Mouse (Mus musculus) CH12F3 (cell line): ENCODE measurements around the gene D630045J12Rik.

Source experiments
- in situ Hi-C: fragments of 300-500 bp; cut with MboI; formaldehyde crosslinking; loops from 2 replicates; pipeline ENCODE4 v1.14.3; 2020; ENCODE audit warnings: low sequenced_read_pairs

Gene D630045J12Rik

GRCm38 (mm10) chr6:38140402-38140801 is 113.4 kb downstream of the D630045J12Rik start:
- in situ Hi-C loops, result no loop called here

- in situ Hi-C loops, result no loop called here
Measured at GRCm38 (mm10) chr6:38139086-38139485, 114.7 kb downstream of the D630045J12Rik start.

DNA sequence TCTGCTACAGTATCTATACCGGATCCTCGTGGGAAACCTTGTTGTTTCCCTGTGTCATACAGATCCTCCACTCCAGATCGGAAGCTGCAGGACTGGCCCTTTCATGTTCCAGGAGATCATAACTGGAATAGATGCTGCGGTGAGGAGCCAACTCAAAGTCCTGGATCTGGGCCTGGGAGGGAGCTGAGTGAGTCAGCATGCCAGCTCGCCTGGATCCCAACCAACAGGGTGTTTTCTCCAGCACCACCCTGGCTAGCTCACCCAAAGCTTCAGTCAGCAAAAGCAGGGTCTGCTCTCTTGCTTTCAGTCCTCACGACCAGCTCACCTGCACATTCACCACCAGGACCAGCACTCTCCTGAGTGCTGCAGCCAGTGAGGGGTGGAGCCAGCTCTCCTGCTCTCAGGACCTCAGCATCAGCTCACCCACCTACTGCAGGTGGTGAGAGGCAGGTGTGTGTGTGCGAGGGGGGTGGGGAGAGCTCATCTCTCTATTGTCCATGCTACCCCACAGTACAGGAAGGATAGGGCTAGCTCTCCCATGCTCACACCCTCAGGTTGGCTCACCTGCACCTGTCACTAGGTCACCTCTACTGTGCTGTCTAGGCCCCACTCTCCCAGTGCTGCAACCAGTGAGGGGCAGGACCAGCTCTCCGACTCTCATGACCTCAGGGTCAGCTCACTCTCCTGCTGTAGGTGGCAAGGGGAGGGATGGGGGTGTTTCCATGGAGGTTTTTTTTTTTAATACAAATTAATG is 118.8 kb downstream of the D630045J12Rik start:
- in situ Hi-C loops, result no loop called here

DNA sequence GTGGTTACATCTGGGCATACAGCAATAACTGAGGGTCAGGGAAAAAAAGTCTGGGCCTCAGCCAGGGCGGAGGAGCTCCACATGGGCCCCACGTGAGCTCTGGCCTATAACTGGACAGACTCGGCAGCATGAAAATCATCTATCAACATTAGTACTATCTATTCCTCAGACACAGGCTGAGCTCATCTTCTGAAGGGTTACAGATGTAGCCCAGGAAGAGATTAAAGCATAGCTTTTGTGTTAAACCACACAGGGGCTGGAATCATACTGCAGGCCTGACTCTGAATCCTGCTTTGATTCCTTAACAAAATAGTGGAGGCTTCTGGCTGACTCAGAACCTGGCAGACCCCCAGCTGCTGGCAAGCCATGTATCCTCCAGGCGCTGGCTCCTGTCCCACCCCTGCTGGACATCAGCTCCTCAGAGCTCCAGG is 122.0 kb downstream of the D630045J12Rik start:
- in situ Hi-C loops, result no loop called here

- in situ Hi-C loops, result no loop called here
Measured at GRCm38 (mm10) chr6:38129883-38130282, 123.9 kb downstream of the D630045J12Rik start.

DNA sequence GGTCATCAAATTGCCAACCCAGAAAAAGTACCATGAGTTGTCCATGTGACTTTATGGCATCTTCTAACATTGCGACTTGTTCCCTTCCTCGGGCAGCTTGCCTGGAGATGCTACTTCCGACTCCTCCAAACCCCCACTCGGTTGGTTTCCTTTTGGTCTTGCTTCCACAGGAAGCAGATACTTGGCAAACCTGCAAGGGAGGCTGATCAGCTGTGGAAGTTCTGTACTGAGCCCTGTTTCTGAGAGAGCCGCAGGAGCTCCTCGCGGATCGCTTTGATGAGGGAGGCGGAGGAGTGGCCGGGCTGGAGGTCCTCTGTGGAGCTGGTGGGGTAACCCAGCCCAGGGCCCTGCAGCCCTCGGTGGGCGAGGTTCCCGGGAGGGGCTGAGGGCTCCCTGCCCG is 125.7 kb downstream of the D630045J12Rik start:
- in situ Hi-C loops, result no loop called here

GRCm38 (mm10) chr6:38125462-38125861 is 128.3 kb downstream of the D630045J12Rik start:
- in situ Hi-C loops, result no loop called here

- in situ Hi-C loops, result no loop called here
Measured at GRCm38 (mm10) chr6:38124882-38125281, 128.9 kb downstream of the D630045J12Rik start.

- in situ Hi-C loops, result no loop called here
Measured at GRCm38 (mm10) chr6:38124207-38124835, 129.5 kb downstream of the D630045J12Rik start, which contains the start of gene Atp6v0a4. Atp6v0a4 (minus strand) TSS chr6:38124586.

- in situ Hi-C loops, result no loop called here
Measured at GRCm38 (mm10) chr6:38123471-38124206, 130.2 kb downstream of the D630045J12Rik start.

DNA sequence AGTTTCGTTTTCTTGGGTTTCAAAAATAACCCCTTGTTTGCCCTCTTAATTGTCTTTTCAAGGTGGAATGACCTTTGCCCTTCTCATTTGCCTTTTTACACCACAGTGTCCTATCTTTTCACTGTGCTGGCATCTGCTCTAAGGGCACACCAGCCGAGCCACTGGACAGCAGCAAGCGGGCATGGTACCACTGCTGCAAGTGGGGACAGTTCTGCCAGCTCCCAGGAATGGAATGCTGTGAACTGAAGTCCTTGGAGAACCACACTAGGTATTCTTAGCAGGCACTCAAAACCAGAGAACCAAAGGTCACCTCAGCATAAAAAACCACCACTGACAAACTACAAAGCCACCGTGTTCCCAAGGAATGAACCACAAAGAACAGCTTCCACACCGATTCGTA is 131.0 kb downstream of the D630045J12Rik start:
- in situ Hi-C loops, result no loop called here

GRCm38 (mm10) chr6:38121843-38122242 is 132.0 kb downstream of the D630045J12Rik start:
- in situ Hi-C loops, result no loop called here

GRCm38 (mm10) chr6:38120681-38121371 is 133.0 kb downstream of the D630045J12Rik start:
- in situ Hi-C loops, result no loop called here

- in situ Hi-C loops, result no loop called here
Measured at GRCm38 (mm10) chr6:38118341-38118740, 135.5 kb downstream of the D630045J12Rik start.

DNA sequence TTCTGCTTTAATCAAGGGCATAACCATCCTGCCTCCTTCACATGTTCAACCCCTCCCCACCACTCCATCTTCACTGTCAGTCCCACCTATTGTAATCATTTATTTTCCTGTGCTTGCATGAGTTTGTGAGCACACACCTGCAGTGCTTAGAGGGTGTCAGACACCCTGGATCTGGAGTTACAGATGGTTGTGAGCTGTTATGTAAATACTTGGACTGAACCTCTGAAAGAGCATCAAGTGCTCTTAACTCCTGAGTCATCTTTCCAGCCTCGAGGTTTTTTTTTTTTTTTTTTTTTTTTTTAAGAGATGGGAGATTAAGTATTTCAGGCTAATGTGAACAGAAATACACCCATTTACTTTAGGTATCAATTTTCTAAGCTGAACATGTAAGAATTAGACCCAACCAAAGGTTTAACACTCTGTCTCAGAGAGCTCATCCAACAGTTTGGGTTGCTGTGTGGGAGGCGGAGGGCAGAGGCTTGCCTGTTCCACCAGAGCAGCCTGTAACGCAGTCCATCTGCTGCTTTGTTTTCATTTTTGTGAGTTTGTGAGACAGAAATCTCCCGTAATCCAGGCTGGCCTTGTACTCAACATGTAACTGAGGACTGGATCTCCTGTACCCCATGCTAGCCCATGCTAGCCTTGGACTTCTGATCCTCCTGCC is 137.6 kb downstream of the D630045J12Rik start:
- in situ Hi-C loops, result no loop called here

DNA sequence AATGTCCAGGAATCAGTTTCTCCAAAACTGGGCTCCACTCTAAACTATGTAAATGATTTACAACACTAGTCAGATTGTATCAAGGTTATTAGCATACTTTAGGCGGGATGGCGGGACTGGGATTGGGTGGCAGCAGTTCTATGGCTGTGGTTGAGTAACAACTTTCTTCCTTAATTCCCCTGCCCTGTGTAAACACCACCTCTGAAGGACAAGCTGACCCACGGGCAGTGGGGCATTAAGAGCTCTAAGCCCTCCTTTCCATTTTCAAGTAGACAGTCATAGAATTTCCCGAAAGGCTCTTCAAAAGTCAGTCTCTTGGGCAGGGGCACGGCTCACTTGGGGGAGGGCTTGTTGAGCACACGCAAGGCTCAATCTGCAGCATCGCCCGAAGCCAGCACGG is 142.9 kb downstream of the D630045J12Rik start:
- in situ Hi-C loops, result no loop called here

GRCm38 (mm10) chr6:38109871-38110270 is 143.9 kb downstream of the D630045J12Rik start:
- in situ Hi-C loops, result no loop called here

DNA sequence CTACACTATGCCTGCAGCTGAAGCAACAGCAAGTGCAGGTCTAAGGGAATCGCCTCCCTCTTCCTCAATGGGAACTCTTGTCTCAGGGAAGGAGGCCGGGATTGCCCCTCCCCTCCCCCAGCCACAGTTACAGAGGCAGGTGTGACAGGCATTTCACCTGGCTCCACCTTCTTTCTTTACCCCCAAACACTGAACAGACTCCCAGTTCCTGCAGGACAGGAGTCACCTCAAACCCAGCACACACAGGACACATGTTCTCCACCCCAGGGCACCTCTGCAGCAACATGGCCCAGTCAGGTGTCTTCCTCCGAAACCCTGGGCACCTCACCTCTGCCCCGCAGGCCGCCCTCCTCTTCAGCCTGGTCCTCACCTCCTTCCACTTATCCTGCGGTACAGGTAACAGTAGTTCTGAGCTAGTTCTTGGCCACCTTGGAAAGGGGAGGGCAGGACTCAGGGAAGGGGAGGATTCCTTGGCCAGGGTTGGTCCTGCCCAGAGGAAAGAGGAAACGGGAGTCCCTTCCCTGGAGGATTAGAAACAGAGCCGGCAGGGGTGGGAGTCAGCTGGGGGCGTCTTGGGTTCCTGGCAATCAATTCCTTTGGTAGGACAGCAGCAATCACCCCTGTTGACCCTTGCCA is 144.5 kb downstream of the D630045J12Rik start, which contains the start of gene Tmem213:
Gene Tmem213, plus strand, starts transcription at position 96 of the 636 bp plus-strand sequence.
- in situ Hi-C loops, result no loop called here

DNA sequence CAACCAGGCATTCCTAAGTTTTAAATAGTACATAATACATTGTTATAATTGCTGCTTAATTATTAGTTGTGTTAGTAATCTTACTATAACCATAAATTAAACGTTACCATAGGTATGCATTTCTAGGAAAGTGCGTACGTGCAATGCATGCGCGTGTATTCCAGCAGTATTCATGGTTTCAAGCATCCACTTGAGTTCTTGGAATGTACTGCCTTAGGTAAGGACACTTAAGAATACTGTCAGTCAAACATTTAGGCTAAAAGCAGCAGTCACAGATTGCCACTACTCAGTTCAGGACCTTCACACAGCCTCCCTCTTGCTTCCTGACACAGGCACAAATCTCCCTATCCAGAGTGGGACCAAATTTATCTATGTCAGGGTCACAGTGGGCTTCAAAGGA is 145.4 kb downstream of the D630045J12Rik start:
- in situ Hi-C loops, result no loop called here

DNA sequence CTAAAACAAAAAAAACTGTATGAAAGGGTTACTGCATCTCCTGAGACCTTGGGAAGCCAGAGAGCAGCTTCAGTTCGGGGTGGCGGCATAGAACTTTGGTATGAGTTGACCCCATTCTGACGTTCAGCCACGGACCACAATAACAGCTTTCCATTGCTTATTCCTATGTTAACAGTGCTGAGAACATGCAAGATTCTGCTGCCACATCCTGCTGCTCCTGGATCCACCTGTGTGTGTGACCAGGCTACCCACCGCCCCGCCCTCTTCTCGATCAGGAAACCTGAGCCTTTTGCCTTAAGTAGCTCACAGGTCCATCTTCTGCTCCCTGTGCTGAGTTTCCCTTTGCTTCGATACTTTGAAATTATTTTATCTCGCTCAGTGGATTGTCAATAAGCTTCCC is 147.9 kb downstream of the D630045J12Rik start:
- in situ Hi-C loops, result no loop called here
